Mouse (Mus musculus) kidney, adult 11 months (tissue): Measurements from ENCODE around the gene Isoc2b.
A peak's percentile ranks its signal among the peaks of the same experiment; 100 is the strongest.

Source experiments
- DNase-seq: peaks from one replicate; pipeline ENCODE4 v3.0.0; 2022

The Isoc2b gene

DNA sequence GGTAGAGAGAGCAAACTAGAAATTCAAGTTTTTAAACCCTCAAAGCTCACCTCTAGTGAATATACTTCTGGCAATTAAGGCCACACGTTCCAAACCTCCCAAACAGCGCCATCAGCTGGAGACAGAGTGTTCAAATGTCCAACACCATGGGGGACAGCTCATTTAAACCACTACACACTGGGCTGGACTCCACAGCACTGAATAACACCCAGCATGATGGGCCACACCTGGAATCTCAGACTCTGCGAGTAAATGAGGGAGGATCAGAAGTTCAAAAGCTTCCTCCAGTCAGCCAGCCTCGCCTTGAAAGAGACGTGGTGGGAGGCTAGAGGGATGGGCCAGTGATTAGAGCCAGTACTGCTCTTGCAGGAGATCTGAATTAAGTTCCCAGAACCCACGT lies at the start of gene Isoc2b:
Gene Isoc2b, minus strand, starts transcription at position 126 of the 400 bp plus-strand sequence.
- DNase-seq: no peak

DNA sequence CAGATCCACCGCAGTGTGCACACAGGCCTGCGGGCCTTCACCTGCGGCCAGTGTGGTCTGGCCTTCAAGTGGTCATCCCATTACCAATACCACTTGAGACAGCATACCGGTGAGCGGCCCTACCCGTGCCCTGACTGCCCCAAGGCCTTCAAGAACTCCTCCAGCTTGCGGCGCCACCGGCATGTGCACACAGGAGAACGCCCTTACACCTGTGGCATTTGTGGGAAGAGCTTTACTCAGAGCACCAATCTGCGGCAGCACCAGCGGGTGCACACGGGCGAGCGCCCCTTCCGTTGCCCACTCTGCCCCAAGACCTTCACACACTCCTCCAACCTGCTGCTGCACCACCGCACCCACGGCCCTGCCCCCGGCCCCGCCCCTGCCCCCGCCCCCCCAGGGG lies 49.0 kb upstream of the Isoc2b start:
- DNase-seq: no peak

DNA sequence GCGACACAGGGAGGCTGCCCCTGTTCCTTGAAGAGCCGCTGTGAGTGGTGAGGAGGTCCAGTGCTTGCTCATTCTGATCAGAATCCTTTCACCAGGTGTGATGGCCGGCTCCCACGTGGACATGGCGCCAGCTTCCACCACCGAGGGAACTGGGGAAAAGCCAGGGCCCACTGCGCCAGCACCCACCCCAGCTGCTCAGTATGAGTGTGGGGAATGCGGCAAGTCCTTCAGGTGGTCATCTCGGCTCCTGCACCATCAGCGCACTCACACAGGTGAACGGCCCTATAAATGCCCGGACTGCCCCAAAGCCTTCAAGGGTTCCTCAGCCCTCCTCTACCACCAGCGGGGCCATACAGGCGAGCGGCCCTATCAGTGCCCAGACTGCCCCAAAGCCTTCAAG lies 48.6 kb upstream of the Isoc2b start:
- DNase-seq: no peak

DNA sequence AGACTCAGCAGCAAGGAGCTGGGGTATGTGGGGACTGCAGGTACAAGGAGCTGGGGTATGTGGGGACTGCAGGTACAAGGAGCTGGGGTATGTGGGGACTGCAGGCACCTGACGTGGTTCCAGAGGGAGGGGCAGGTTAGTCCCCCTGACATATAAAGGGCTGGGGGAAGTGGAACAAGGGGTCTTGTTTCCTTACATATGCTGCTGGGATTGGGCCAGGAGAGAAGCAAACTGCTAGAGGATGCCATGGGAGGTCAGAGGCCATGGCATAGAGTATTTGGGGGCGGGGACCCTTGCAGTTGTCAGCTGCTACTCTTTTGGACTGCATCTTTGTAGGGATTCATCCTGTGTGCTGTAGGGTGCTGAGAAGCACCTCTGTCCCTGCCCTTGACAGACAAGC lies 47.4 kb upstream of the Isoc2b start:
- no peak for DNase-seq

DNA sequence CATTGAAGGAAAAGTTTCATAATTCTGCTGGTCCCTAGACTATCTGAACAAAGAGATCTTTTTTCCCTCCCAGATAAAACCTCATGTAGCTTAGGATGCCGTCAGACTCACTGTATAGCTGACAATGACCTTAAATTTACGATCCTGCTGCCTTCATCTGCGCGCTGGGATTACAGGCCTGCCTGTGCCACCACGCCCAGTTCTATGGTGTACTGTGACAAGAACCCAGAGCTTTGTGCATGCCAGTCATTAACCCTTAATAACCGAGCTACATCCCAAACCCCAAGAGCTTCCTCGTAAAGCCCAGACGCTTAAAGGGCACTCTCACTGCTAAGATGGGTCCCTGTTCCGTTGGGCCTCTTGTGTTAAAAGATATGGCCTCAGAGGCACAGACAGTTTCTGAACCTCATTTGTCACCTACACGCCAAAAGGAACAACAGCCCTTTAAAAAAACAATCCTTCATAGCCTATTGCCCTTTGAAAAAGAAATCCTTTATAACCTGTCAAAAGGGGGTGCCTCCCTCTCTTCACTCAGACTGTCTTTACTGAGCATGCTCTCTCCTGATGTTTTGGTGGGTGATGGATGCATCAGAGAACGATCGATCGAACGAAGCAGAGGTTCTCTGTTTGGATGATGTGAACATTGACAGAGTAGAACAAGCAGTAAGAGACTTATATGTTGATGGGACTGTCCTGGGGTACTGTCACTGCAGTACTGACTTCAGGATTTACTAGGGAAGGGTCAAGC lies 45.8 kb upstream of the Isoc2b start:
- no peak for DNase-seq

DNA sequence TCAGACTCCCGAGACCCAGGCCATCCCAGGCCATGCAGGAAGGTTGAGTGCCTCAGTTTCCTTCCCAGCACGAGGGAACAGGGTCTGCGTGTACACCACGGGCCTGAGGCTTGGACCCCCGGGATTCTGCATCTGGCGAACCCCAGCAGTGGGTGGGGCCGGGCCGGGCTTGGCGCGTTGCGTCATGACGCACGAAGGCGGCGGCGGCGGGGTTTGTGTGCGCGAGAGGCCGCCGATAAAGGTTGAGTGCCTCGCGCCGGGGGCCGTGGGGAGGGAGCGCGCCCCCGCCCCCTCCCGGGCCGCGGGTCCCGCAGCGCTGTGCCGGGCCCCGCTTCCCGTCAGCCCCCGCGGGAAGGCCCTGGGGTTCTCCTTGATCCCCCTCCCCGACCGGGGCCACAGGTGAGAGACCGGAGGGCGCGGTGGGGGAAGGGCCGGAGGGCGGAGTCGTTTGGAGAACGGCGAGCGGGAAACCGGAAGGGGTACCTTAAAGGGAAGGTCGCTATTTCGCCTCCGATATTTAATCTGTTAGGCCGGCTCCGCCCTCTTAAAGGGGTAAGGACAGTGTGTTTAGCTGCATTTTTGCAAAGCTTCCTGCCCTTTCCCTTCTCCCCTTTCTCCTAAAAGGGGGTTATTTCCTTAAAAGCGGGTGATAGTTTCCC lies 45.1 kb upstream of the Isoc2b start, which contains the start of gene Zfp628:
Gene Zfp628, plus strand, starts transcription at position 211 of the 659 bp plus-strand sequence.
- DNase-seq: peak; percentile 90

DNA sequence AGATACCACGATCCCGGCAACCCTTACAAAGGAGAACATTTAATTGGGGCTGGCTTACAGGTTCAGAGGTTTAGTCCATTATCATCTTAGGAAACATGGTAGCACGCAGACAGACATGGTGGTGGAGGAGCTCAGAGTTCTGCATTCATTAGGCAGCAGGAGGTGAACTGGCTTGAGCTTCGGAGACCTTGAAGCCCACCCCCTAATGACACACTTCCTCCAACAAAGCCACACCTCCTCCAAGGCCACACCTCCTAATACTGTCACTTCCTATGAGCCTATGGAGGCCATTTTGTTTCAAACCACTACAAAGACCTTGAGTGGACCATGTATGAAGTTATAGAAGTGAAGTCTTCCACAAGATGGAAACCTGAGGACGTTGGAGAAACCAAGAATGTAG lies 42.2 kb upstream of the Isoc2b start:
- no peak for DNase-seq

DNA sequence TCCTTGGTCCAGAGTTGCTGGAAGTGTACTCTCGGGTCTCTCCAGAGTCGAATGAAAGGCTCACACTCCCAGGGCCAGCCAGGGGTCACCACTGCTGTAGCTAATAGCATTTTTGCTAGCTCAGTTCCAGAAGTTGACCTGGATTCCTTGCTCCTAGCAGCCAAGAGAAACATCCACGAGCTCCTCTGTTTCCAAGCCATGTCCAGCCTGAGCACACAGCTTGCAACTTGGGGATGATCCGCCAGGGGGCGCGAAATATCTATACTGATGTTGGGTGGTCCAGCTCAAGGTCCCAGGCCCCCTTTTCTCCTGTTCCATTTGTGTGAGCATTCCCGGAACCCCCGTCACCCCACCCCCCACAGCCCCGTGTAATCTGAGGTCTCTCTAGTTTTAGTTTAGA lies 41.5 kb upstream of the Isoc2b start:
- no peak for DNase-seq

DNA sequence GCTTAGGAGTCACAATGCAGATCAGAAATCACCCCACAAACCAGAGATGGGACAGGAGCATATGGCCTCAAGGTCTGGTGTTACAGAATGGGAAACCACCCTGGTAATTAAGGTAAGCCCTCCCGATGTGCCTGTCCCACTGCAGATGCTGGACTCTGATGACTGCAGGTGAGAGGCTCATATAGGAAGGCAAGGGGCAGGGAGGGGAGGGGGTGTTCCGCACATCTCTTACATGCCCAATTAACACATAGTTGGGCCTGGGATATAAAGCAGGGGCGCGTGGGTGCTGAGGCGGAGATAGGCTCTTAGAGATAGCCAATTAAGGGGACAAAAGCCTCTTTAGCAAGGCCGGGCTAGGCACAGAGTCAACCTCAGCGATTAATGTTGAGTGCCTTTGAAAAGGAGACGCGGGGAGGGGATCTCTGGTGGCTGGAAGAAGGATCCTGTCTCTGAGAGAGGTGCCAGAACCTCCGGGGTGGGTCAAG lies 36.5 kb upstream of the Isoc2b start, which contains the start of gene Gm36210:
Gene Gm36210, minus strand, starts transcription at position 51 of the 485 bp plus-strand sequence.
- no peak for DNase-seq

DNA sequence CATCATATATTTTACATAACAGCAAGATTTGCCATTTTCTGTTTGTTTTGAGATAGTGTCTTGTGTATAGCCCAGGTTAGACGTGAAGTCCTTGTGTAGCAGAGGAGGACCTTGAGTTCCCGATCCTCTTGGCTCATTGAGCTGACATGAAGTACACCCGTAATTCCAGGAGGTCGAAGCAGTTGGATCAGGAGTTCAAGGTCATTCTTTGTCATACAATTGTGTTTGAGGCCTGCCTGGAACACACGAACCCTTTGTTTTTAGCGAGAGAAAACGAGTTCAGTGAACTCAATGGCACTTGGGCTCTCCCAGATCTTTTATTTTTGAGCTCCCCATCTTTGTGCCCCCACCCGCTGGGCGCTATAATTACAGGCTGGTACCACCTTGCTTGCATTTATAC lies 32.3 kb upstream of the Isoc2b start:
- DNase-seq: no peak

DNA sequence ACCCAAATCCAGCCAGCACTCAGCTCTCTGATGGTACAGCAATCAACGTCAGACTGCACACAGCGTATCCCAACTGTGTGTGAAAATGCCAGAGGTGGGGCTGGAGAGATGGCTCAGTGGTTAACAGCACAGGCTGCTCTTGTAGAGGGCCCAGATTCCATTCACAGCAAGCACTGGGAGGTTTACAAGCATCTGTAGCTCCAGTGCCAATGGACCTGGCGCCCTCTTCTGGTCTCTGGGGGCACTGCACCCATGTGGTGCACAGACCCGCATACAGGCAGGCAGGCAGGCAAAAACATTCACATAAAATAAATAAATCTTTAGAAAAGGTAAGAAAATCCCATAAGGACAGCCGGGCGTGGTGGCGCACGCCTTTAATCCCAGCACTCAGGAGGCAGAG lies 31.1 kb upstream of the Isoc2b start:
- no peak for DNase-seq

DNA sequence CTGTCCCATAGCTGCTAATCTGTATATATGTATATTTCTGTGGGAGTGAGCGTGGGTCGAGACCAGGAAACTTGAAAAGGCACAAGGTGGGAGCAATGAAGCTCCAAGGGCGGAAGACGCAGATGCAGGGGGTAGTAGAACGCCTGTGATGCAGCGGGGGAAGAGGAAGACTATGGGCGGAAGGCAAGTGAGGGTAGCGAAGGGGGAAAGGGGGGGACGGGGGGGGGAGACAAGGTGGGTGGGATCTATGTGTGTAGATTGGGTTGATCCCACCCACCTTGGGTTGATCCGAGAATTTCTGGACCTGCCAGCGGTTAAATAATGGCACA lies 30.4 kb upstream of the Isoc2b start:
- DNase-seq: no peak

DNA sequence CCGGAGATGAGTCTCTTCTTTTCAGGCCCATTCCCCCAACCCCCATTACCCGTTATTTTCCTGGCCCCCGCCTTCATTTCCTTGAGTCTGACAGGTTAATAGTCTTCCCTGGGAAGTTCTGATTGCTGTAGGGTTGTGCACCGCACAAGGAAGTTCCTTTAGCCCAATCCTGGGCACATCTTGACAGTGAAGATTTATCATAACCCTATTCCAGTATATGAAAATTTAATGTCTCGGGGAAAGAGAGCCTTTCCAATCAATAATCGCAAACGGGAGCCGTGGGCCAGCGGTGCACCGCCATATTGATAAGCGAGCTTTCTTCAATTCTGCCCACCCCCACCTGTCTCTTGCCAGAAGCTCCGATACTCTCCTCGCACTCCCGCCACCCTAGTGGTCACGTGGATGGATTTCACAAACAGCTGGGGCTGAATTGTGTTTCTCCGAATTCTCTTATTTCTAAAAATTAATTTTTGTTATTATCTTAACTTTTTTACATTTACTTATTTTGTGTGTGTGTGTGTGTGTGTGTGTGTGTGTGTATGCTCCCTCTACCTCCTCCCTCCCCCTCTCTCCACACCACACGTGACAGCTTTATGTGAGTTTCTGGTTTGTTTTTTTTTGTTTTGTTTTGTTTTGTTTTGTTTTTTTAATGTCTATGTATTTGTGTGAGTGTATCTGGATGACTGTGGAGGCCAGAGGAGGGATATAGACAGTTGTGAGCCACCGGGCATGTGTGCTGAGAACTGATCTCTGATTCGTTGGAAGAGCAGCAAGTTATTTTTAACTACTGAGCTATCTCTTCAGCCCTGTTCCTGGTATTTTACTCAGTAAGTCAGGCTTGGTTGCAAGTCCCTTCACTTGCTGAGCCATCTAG lies 29.8 kb upstream of the Isoc2b start:
- no peak for DNase-seq

DNA sequence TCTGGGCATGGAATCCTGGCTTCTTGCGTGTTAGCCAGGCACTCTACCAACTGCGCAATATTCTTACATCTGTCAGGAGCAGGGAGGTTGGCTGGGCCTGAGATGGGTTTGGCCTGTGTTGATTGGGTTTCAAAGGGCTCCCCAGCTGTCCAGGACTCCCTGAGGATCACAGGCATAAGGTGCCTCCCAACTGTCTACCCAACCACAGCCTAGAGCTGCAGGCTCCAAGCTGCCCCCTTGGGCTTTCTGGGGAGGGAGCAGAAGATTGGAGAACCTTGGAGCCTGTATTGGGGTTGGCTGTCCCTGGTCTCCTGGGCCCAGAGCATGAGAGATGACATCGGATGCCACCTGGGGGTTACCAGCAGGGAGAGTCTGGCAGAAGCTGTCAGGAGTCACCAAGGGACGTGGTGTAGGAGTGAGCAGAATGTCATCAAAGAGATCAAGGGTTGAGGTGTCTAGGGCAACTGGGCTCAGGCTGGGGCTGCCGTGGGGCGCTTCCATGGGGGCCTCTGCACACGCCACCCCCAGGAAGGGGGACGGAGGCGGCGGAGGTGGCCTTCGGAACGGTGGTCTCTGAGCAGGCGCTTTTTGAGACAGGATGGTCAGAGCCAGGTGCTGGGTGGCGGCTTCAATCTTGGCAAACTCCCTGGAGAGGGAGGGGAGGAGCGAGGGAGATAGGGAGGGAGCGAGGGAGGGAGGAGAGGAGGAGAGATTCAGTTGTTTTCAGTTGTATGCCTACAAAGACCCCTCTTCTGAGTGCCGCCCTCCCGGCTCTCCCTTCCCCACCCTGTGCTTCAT lies 29.0 kb upstream of the Isoc2b start:
- DNase-seq: no peak

DNA sequence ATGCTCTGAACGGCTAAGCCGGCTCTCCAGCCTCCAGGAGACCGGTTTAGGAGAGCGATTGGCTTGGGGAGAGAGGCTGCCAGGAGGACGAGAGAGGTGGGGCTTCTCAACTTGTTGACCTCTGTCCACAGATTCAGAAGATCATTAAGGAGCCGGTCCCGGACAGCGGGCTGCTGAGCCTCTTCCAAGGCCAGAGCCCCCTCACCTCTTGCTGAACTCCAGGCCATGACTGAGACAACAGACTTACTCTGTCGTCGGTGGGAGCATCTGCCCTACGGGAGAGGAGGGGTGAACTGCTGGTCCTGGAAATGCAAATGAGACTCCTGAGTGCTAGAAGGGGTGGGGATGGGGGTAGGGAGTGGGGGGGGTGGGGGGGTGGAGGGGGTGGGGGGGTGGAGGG lies 25.1 kb upstream of the Isoc2b start:
- DNase-seq: no peak

DNA sequence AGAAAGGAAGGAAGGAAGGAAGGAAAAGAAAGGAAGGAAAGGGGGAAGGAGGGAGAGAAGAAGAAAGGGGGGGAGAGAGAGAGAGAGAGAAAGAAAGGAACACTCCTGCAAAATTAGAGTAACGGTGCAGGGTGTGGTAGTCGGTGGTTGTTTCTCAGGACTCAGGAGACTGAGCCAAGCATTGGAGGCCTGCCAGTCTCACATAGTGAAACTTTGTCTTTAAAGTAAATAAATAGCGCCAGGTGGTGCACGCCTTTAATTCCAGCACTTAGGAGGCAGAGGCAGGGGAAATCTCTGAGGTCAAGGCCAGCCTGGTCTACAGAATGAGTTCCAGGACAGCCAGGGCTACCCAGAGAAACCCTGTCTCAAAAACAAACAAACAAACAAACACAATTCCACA lies 16.6 kb upstream of the Isoc2b start:
- no peak for DNase-seq

DNA sequence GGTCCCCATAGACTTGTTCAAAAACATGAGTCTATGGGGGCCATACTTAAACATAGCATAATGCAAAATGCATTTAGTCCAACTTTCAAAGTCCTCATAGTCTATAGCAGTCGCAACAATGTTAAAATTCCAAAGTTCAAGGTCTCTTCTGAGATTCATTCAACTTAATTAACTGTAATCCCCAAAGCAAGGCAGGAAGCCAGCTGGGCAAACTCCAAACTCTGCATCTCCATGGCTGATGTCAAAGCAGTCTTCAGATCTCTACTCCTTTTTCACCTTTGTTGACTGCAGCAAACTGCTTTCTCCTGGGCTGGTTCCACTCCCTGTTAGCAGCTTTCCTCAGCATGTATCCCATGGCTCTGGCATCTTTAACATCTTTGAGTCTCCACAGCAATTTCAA lies 9.0 kb upstream of the Isoc2b start:
- DNase-seq: peak; percentile 58

DNA sequence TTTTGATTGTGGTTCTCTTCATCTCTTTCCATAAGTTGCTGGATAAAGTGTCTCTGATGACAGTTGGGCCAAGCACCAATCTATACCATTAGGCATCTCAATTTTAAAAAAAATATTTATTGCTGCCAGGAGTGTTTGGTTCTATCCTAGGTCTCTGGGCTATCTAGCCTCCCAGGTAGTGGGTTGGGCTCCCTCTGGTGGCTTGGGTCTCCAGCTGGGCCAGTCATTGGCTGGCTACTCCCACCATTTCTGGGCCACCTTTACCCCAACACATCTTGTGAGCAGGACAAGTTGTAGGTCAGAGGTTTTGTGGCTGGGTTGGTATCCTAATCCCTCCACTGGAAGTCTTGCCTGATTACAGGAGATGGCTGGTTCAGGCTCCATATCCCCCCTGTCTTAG lies 8.1 kb upstream of the Isoc2b start:
- peak; percentile 50 for DNase-seq

DNA sequence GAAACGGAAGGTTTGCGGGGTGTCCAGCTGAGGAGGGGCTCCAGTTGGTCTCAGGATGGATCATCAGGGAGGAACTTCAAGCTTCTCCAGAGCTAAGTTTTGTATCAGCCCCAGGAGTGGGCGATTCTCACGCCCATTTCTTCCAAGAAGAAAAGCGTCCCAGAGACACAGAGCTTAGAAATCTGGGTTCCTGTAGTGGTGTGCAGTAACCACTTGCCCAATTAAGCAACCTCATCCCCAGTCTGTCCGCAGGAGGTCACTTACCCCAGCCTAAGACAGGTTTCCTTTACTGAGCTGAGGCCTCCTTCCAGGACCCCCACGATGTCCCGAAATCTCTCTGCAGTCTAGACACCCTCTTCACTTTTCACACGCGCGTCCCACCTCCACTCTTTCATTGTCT lies 7.2 kb upstream of the Isoc2b start:
- no peak for DNase-seq

DNA sequence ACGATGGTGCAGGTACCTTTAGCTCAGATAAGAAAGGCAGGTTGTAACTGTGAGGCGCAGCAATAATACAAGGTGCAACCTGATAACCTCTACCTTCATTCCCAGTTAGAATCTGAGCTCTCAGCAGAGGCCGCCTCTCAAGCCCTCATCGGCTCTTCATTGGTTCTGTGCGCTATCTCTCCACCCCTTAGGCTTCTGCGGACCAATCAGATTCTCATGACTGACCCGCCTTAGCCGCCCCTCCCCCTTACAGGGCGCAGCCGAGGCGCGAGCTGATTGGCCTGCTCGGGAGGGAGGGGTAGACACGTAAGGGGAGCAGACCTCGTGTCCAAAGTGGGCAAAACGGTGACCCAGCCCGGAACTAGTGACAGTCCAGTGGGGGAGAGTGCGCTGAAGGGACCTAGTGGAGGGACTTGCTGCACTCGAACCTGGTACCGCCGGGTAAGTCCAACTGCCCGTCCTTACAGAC lies 6.7 kb upstream of the Isoc2b start, which contains the start of gene Isoc2a:
Gene Isoc2a, plus strand, starts transcription at position 401 of the 469 bp plus-strand sequence.
- peak; percentile 96 for DNase-seq

DNA sequence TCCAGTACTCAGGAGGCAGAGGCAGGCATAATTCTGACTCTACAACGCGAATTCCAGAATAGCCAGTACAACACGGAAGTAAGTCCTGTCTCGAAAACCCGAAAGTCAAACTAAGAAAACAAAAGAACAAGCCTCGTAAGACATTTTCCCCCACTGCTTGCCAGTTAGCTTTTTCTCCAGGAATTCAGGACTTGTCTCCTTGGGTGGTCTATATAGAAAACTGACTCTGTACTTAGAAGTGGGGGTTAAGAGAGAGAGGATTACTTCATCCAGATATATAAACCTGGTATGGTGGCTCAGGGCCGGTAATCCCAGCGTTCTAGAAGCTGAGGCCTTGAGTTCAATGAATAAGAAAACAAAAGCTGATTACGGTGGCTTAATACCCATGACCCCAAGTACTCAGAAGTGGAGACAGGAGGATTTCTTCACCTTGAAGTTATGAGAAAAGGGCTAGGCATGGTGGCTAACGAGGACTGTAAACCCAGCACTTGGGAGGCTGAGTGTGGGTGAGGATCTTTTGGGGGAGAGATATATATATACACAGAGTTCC lies 3.4 kb downstream of the Isoc2b start:
- no peak for DNase-seq
